Mouse (Mus musculus): ENCODE results near the gene Fgfr2.
A peak's percentile ranks its signal among the peaks of the same experiment; 100 is the strongest.

Gene Fgfr2

GRCm38 (mm10) chr7:131371880-131372651 lies 1751.1 kb downstream of the Fgfr2 start:
- DNase-seq (ENCODE audit: extremely low spot score, low read depth, low spot score) = no peak

GRCm38 (mm10) chr7:131371470-131371860 lies 1751.7 kb downstream of the Fgfr2 start:
- DNase-seq (ENCODE audit: extremely low spot score, low read depth, low spot score) = peak; percentile 6

- peak; percentile 78 for DNase-seq (ENCODE audit: extremely low spot score, low read depth, low spot score)
These were observed 1752.3 kb downstream of the Fgfr2 start, which contains the start of gene Pstk for GRCm38 (mm10) chr7:131370648-131371469. Gene Pstk, plus strand, starts transcription at chr7:131371141.

- no peak for DNase-seq (ENCODE audit: extremely low spot score, low read depth, low spot score)
These were observed 1759.0 kb downstream of the Fgfr2 start for GRCm38 (mm10) chr7:131364131-131364530.

- peak; percentile 97 for DNase-seq (ENCODE audit: extremely low spot score, low read depth, low spot score)
These were observed 1760.4 kb downstream of the Fgfr2 start, which contains the start of gene 2310057M21Rik for GRCm38 (mm10) chr7:131362615-131363300. Gene 2310057M21Rik, minus strand, starts transcription at chr7:131362759.

- DNase-seq (ENCODE audit: extremely low spot score, low read depth, low spot score) = no peak
These were observed 1760.9 kb downstream of the Fgfr2 start for GRCm38 (mm10) chr7:131362269-131362614.

GRCm38 (mm10) chr7:131356105-131356504 lies 1767.0 kb downstream of the Fgfr2 start:
- DNase-seq (ENCODE audit: extremely low spot score, low read depth, low spot score) = no peak

- no peak for DNase-seq (ENCODE audit: extremely low spot score, low read depth, low spot score)
These were observed 1777.2 kb downstream of the Fgfr2 start for GRCm38 (mm10) chr7:131345856-131346541.

GRCm38 (mm10) chr7:131337502-131338068 lies 1785.6 kb downstream of the Fgfr2 start:
- no peak for DNase-seq (ENCODE audit: extremely low spot score, low read depth, low spot score)

- no peak for DNase-seq (ENCODE audit: extremely low spot score, low read depth, low spot score)
These were observed 1789.6 kb downstream of the Fgfr2 start, which contains the start of gene Fam24a for GRCm38 (mm10) chr7:131333564-131333963. Gene Fam24a, plus strand, starts transcription at chr7:131333864.

- no peak for DNase-seq (ENCODE audit: extremely low spot score, low read depth, low spot score)
These were observed 1791.5 kb downstream of the Fgfr2 start for GRCm38 (mm10) chr7:131331688-131332087.

- DNase-seq (ENCODE audit: extremely low spot score, low read depth, low spot score) = no peak
These were observed 1793.7 kb downstream of the Fgfr2 start, which contains the start of gene Fam24b for GRCm38 (mm10) chr7:131329416-131329815. Gene Fam24b, minus strand, starts transcription at chr7:131329516.

GRCm38 (mm10) chr7:131327054-131327453 lies 1796.1 kb downstream of the Fgfr2 start:
- no peak for DNase-seq (ENCODE audit: extremely low spot score, low read depth, low spot score)

GRCm38 (mm10) chr7:131322192-131322591 lies 1801.0 kb downstream of the Fgfr2 start, which contains the start of gene Cuzd1:
Gene Cuzd1, minus strand, starts transcription at chr7:131322292.
- DNase-seq (ENCODE audit: extremely low spot score, low read depth, low spot score) = no peak

- DNase-seq (ENCODE audit: extremely low spot score, low read depth, low spot score) = no peak
These were observed 1804.8 kb downstream of the Fgfr2 start for GRCm38 (mm10) chr7:131318340-131318739.

GRCm38 (mm10) chr7:131317587-131317986 lies 1805.6 kb downstream of the Fgfr2 start:
- no peak for DNase-seq (ENCODE audit: extremely low spot score, low read depth, low spot score)

- DNase-seq (ENCODE audit: extremely low spot score, low read depth, low spot score) = no peak
These were observed 1808.7 kb downstream of the Fgfr2 start for GRCm38 (mm10) chr7:131314493-131314892.

GRCm38 (mm10) chr7:131306733-131307132 lies 1816.4 kb downstream of the Fgfr2 start:
- DNase-seq (ENCODE audit: extremely low spot score, low read depth, low spot score) = no peak

GRCm38 (mm10) chr7:131303340-131303739 lies 1819.8 kb downstream of the Fgfr2 start:
- no peak for DNase-seq (ENCODE audit: extremely low spot score, low read depth, low spot score)

GRCm38 (mm10) chr7:131297151-131297550 lies 1826.0 kb downstream of the Fgfr2 start:
- no peak for DNase-seq (ENCODE audit: extremely low spot score, low read depth, low spot score)
